Mouse (Mus musculus): ENCODE results near the gene Ankrd44. TPM values are rescaled to one million over a fixed set of nuclear protein-coding genes. Genes with fewer than 3 reads are reported as not detected.

Ankrd44 gene
- polyA plus RNA-seq, 1 experiment = 6.8 TPM

- no peak overlapping the region for H3K27ac ChIP-seq (ENCODE audit: control insufficient read depth, insufficient read depth, low read depth, low read length)
- H3K4me1 ChIP-seq (ENCODE audit: control insufficient read depth, insufficient read depth, low read length) = no peaks in the 10 kb centered on the region
- H3K36me3 ChIP-seq (ENCODE audit: control insufficient read depth, insufficient read depth, low read length) = no peaks in the 10 kb centered on the region
- H3K4me3 ChIP-seq (ENCODE audit: control insufficient read depth, low read depth, low read length) = no peak overlapping the region
- H3K27me3 ChIP-seq (ENCODE audit: control insufficient read depth, insufficient read depth, low read length) = no peaks in the 10 kb centered on the region
- no peak for TF ChIP-seq CTCF (IDR thresholded peaks at IDR 0.05; ENCODE audit: control insufficient read depth, insufficient read depth, insufficient replicate concordance, low read depth, low read length)
- no peak for TF ChIP-seq POLR2A (IDR thresholded peaks at IDR 0.05; ENCODE audit: control insufficient read depth, low read depth, low read length)
Measured at GRCm38 (mm10) chr1:54887873-54888272, 38.3 kb downstream of the Ankrd44 start.

DNA sequence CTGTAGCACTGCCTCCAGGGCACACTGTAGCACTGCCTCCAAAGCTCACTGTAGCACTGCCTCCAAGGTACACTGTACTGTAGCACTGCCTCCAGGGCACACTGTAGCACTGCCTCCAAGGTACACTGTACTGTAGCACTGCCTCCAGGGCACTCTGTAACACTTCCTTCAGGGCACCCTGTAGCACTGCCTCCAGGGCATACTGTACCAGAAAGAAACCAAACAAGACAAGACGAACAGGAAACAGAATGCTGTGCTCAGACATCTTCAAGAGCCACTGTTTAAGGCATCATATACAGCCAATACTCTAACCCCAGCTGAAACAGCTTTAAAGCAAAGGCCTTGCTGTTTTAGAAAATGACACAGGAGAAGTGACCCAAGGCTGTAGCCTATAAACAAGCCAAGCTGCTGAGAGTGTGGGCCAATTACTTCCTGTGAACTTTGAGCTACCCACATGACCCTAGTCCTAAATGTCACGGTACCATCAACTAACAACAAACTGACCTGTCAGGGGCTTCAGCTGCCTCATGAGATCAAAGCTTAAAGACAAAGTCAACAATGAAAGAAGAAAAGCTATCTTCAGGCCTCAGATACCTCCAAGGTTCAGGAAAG, 43.2 kb downstream of the Ankrd44 start:
- no peak for TF ChIP-seq CTCF (IDR thresholded peaks at IDR 0.05; ENCODE audit: control insufficient read depth, insufficient read depth, insufficient replicate concordance, low read depth, low read length)
- Histone ChIP-seq H3K4me1 (ENCODE audit: control insufficient read depth, insufficient read depth, low read length) (no peaks in the 10 kb centered on the region), H3K27me3 (ENCODE audit: control insufficient read depth, insufficient read depth, low read length) (no peaks in the 10 kb centered on the region), H3K36me3 (ENCODE audit: control insufficient read depth, insufficient read depth, low read length) (no peaks in the 10 kb centered on the region), H3K4me3 (ENCODE audit: control insufficient read depth, low read depth, low read length) (no peak overlapping the region), H3K27ac (ENCODE audit: control insufficient read depth, insufficient read depth, low read depth, low read length) (no peak overlapping the region)

DNA sequence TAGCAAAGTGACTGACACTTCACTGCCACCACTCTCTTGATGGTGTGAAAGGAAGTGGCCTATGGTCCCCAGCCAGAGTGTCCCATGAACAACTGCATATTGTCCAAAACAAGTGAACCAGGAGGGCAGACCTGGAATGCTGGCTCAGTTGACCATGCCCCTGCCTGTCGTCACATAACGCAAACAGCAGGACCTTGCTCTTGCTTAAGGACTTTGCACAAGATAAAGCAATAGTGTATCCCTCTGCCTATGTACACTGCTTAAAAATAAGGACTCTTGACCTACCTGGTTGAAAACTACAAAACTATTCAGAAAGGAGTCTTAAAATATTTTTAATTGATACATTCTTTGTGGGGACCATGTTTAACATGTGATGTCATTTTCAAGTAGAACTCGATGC, 44.7 kb downstream of the Ankrd44 start:
- H3K27me3 ChIP-seq (ENCODE audit: control insufficient read depth, insufficient read depth, low read length) = no peaks in the 10 kb centered on the region
- no peak overlapping the region for H3K4me3 ChIP-seq (ENCODE audit: control insufficient read depth, low read depth, low read length)
- H3K36me3 ChIP-seq (ENCODE audit: control insufficient read depth, insufficient read depth, low read length) = no peaks in the 10 kb centered on the region
- no peaks in the 10 kb centered on the region for H3K4me1 ChIP-seq (ENCODE audit: control insufficient read depth, insufficient read depth, low read length)
- no peak for TF ChIP-seq CTCF (IDR thresholded peaks at IDR 0.05; ENCODE audit: control insufficient read depth, insufficient read depth, insufficient replicate concordance, low read depth, low read length)
- no peak overlapping the region for H3K27ac ChIP-seq (ENCODE audit: control insufficient read depth, insufficient read depth, low read depth, low read length)

DNA sequence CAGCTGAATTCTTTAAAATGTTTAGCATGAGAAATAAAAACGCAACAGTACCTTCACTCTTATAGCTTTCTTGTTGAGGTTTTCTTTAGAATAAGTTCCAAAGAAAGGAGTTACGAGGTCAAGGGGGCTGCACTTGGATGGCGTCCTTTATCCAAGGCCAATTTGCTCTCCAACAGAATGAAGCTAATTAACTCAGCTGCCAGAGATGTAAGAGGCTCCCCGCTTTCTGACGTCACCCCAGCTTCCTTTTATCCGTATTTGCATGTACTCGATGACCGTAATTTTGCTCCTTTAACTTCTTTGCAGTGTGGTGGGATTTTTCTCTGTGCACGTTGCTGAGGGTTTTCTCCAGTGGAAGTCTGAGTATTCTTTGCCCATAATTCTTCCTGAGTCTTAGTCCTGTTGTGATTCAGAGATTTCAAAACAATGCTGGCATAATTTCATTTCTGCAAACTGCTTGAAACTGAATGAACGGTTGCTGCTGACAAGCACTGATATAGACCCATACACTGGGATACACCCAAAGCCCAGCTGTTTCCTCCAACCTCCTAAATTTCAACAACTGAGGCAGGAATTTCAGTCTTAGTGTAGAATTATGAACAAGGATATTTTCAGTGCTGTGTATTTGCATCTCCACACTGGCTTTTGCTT, 48.6 kb downstream of the Ankrd44 start:
- no peaks in the 10 kb centered on the region for H3K36me3 ChIP-seq (ENCODE audit: control insufficient read depth, insufficient read depth, low read length)
- TF ChIP-seq POLR2A (IDR thresholded peaks at IDR 0.05; ENCODE audit: control insufficient read depth, low read depth, low read length) (no peak), CTCF (IDR thresholded peaks at IDR 0.05; ENCODE audit: control insufficient read depth, insufficient read depth, insufficient replicate concordance, low read depth, low read length) (no peak)
- no peaks in the 10 kb centered on the region for H3K4me1 ChIP-seq (ENCODE audit: control insufficient read depth, insufficient read depth, low read length)
- no peaks in the 10 kb centered on the region for H3K27me3 ChIP-seq (ENCODE audit: control insufficient read depth, insufficient read depth, low read length)
- H3K4me3 ChIP-seq (ENCODE audit: control insufficient read depth, low read depth, low read length) = no peak overlapping the region
- no peak overlapping the region for H3K27ac ChIP-seq (ENCODE audit: control insufficient read depth, insufficient read depth, low read depth, low read length)

- no peaks in the 10 kb centered on the region for H3K36me3 ChIP-seq (ENCODE audit: control insufficient read depth, insufficient read depth, low read length)
- H3K4me1 ChIP-seq (ENCODE audit: control insufficient read depth, insufficient read depth, low read length) = no peaks in the 10 kb centered on the region
- H3K4me3 ChIP-seq (ENCODE audit: control insufficient read depth, low read depth, low read length) = no peak overlapping the region
- TF ChIP-seq POLR2A (IDR thresholded peaks at IDR 0.05; ENCODE audit: control insufficient read depth, low read depth, low read length) = no peak
- no peak for TF ChIP-seq CTCF (IDR thresholded peaks at IDR 0.05; ENCODE audit: control insufficient read depth, insufficient read depth, insufficient replicate concordance, low read depth, low read length)
- H3K27me3 ChIP-seq (ENCODE audit: control insufficient read depth, insufficient read depth, low read length) = no peaks in the 10 kb centered on the region
- no peak overlapping the region for H3K27ac ChIP-seq (ENCODE audit: control insufficient read depth, insufficient read depth, low read depth, low read length)
Measured at GRCm38 (mm10) chr1:54877014-54877413, 49.2 kb downstream of the Ankrd44 start.

DNA sequence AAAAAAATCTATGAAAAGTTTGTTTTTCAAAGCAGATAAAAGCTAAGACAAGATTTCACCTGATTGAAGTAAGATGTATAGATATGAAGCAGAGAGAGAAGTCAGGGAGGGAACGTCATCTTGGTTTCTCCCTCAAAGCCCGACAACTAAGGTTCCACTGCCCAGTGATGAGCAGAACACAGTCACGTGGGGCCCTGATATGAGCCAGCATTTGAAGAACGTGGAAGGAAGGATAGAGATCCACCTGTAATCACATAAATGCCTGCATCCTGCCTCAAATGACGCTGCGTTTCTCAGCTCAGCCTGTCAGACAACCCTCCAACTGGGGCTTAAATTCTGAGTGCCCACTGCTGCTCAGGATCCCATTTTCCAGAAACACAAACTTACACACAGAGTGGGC, 52.1 kb downstream of the Ankrd44 start:
- H3K4me3 ChIP-seq (ENCODE audit: control insufficient read depth, low read depth, low read length) = no peak overlapping the region
- no peaks in the 10 kb centered on the region for H3K4me1 ChIP-seq (ENCODE audit: control insufficient read depth, insufficient read depth, low read length)
- no peaks in the 10 kb centered on the region for H3K27me3 ChIP-seq (ENCODE audit: control insufficient read depth, insufficient read depth, low read length)
- no peak for TF ChIP-seq CTCF (IDR thresholded peaks at IDR 0.05; ENCODE audit: control insufficient read depth, insufficient read depth, insufficient replicate concordance, low read depth, low read length)
- no peak for TF ChIP-seq POLR2A (IDR thresholded peaks at IDR 0.05; ENCODE audit: control insufficient read depth, low read depth, low read length)
- H3K27ac ChIP-seq (ENCODE audit: control insufficient read depth, insufficient read depth, low read depth, low read length) = no peak overlapping the region
- no peaks in the 10 kb centered on the region for H3K36me3 ChIP-seq (ENCODE audit: control insufficient read depth, insufficient read depth, low read length)

- Histone ChIP-seq H3K4me3 (ENCODE audit: control insufficient read depth, low read depth, low read length) (no peak overlapping the region), H3K27me3 (ENCODE audit: control insufficient read depth, insufficient read depth, low read length) (no peaks in the 10 kb centered on the region), H3K4me1 (ENCODE audit: control insufficient read depth, insufficient read depth, low read length) (no peaks in the 10 kb centered on the region), H3K36me3 (ENCODE audit: control insufficient read depth, insufficient read depth, low read length) (no peaks in the 10 kb centered on the region), H3K27ac (ENCODE audit: control insufficient read depth, insufficient read depth, low read depth, low read length) (no peak overlapping the region)
- TF ChIP-seq CTCF (IDR thresholded peaks at IDR 0.05; ENCODE audit: control insufficient read depth, insufficient read depth, insufficient replicate concordance, low read depth, low read length) = no peak
Measured at GRCm38 (mm10) chr1:54872857-54873616, 53.1 kb downstream of the Ankrd44 start.

Measured in testis, adult 2 months (tissue).